Mouse (Mus musculus): ENCODE measurements around the gene Olfr1506.
"Not testable (repeated sequence)": the region's sequence is repeated elsewhere in the genome, so short reads cannot be mapped to it uniquely, and the experiment has no call there.

The Olfr1506 gene

DNA sequence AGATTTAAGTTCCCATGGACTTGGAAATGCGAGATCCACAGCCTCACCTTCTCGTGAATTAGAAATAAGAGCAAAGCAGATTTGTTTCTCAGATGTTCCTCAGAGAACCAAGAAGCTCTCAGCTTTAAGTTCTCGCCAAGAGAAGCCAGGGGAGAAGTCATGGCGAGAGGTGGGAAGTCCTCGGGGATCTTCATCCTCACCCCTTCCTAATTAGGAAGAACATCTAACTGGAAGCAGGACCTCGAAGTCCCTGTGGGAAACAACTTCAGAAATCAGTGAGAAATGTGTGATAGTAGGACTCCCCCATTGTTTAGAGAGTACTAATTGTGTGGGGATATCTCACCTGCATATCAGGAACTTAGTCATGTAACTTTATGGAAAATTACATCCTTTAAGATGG is at the start of gene Olfr1506:
Olfr1506 (minus strand) TSS at position 101 of the 400 bp plus-strand sequence.
- not testable (repeated sequence) for DNase-seq (ENCODE audit: low read depth, low spot score); H3K36me3 ChIP-seq (ENCODE audit: control insufficient read depth, insufficient read depth, low read length, poor library complexity, severe bottlenecking); H3K27me3 ChIP-seq (ENCODE audit: control insufficient read depth, insufficient read depth, low read length, poor library complexity, severe bottlenecking)

- no peaks in the 10 kb centered on the region for H3K36me3 ChIP-seq (ENCODE audit: control insufficient read depth, insufficient read depth, low read length, poor library complexity, severe bottlenecking)
- no peak for DNase-seq (ENCODE audit: low read depth, low spot score)
- H3K27me3 ChIP-seq (ENCODE audit: control insufficient read depth, insufficient read depth, low read length, poor library complexity, severe bottlenecking): no peaks in the 10 kb centered on the region
These were observed 46.6 kb upstream of the Olfr1506 start, which contains the start of gene Olfr1271 for GRCm38 (mm10) chr2:90270932-90271331. Gene Olfr1271, minus strand, starts transcription at chr2:90271032.

DNA sequence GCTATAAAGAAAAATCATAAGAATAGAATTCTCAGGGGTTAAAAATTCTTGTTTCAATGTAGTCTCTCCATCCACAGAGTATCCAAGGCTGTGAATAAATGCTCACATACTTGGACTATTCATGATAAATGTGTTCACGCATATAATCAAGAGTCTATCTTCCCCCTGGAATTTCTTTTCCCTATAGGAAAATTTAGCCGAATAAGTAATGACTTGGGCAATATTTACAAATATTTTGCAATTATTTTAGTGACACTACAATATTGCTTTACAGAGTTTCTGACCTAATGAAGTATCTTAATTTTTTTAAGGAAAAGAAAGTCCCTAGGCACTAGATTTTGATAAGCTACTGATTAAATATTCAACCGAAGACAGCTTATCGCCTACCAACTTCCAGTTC is 33.2 kb upstream of the Olfr1506 start, which contains the start of gene Olfr142:
Olfr142 (minus strand) TSS at position 101 of the 400 bp plus-strand sequence.
- DNase-seq (ENCODE audit: low read depth, low spot score): no peak
- H3K27me3 ChIP-seq (ENCODE audit: control insufficient read depth, insufficient read depth, low read length, poor library complexity, severe bottlenecking): no peaks in the 10 kb centered on the region
- H3K36me3 ChIP-seq (ENCODE audit: control insufficient read depth, insufficient read depth, low read length, poor library complexity, severe bottlenecking): no peaks in the 10 kb centered on the region

- H3K27me3 ChIP-seq (ENCODE audit: control insufficient read depth, insufficient read depth, low read length, poor library complexity, severe bottlenecking); DNase-seq (ENCODE audit: low read depth, low spot score); H3K36me3 ChIP-seq (ENCODE audit: control insufficient read depth, insufficient read depth, low read length, poor library complexity, severe bottlenecking): not testable (repeated sequence)
These were observed 24.7 kb downstream of the Olfr1506 start for GRCm38 (mm10) chr2:90199606-90200005.

DNA sequence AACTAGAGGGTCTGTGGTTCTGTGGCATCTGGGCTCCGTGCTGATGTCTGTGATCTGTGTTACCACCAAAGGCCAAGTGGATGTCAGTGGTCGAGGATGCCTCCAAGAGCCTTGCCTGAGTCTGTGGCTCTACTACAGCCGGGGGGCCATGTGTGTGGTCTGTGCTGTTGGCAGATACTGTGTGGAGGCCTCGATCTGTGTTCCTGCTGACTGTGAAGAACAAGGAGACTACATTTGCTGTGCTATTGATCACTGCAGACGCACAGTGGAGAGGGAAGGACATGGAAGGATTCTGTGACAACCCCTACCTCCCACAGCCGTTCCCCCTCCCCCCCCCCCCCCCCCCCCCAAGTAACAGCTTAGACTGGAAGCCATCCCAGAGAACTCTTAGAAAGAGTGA is 29.0 kb downstream of the Olfr1506 start:
- H3K27me3 ChIP-seq (ENCODE audit: control insufficient read depth, insufficient read depth, low read length, poor library complexity, severe bottlenecking); H3K36me3 ChIP-seq (ENCODE audit: control insufficient read depth, insufficient read depth, low read length, poor library complexity, severe bottlenecking); DNase-seq (ENCODE audit: low read depth, low spot score): not testable (repeated sequence)

GRCm38 (mm10) chr2:90194750-90195149 is 29.5 kb downstream of the Olfr1506 start:
- H3K27me3 ChIP-seq (ENCODE audit: control insufficient read depth, insufficient read depth, low read length, poor library complexity, severe bottlenecking); H3K36me3 ChIP-seq (ENCODE audit: control insufficient read depth, insufficient read depth, low read length, poor library complexity, severe bottlenecking); DNase-seq (ENCODE audit: low read depth, low spot score): not testable (repeated sequence)

- DNase-seq (ENCODE audit: low read depth, low spot score): not testable (repeated sequence)
These were observed 37.2 kb downstream of the Olfr1506 start for GRCm38 (mm10) chr2:90187082-90187481.

DNA sequence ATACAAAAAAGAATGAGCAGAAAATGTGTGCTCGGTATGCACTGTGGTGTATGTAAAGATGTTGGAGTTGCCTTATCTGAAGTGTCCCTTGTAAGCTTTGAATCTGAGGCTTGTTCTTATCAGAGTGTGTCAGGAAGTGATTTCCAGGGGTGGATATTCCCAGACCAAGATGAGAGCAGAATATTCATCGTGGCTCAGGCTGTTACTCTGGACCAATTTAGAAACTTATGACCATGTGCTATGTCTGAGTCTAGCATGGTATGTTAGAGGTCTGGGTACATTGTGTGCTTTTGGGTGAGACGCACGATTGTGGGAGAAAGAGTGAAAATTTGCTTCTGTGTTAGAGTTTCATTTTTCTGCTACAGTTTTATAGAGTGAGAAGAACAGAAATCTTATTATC is 38.2 kb downstream of the Olfr1506 start:
- H3K36me3 ChIP-seq (ENCODE audit: control insufficient read depth, insufficient read depth, low read length, poor library complexity, severe bottlenecking); H3K27me3 ChIP-seq (ENCODE audit: control insufficient read depth, insufficient read depth, low read length, poor library complexity, severe bottlenecking); DNase-seq (ENCODE audit: low read depth, low spot score): not testable (repeated sequence)

More at GRCm38 (mm10) chr2:90187082-90187481, 37.2 kb downstream of the Olfr1506 start:
- not testable (repeated sequence) for H3K27me3 ChIP-seq (ENCODE audit: control insufficient read depth, insufficient read depth, low read length, poor library complexity, severe bottlenecking); H3K36me3 ChIP-seq (ENCODE audit: control insufficient read depth, insufficient read depth, low read length, poor library complexity, severe bottlenecking)

All from splenic B cell, adult 2 months (primary cell).